Mouse (Mus musculus) MEL (cell line): ENCODE data around the gene Nr2f6.

Experiments used
- CHD2 ChIP-seq: IDR thresholded peaks from 2 replicates; pipeline ENCODE4 v1.6.1; 2011; ENCODE audit warnings: low read length, improper control_type of control experiment
- CTCF ChIP-seq, 3 experiments: IDR thresholded peaks in 2 of 3; conservative IDR thresholded peaks in 1 of 3; 2 replicates each; pipeline ENCODE4 v1.5.1; 2011 to 2012; ENCODE audit warnings: low read length in 3 of 3, low read depth in 2 of 3, mild to moderate bottlenecking in 2 of 3, improper control_type of control experiment in 1 of 3, inconsistent platforms in 1 of 3, mixed read lengths in 1 of 3, moderate library complexity in 1 of 3; ENCODE audit not compliant: control insufficient read depth in 1 of 3, insufficient read depth in 1 of 3, poor library complexity in 1 of 3, severe bottlenecking in 1 of 3
- ELF1 ChIP-seq: IDR thresholded peaks from 2 replicates; pipeline ENCODE4 v1.6.1; 2014; ENCODE audit warnings: low read depth, mild to moderate bottlenecking, inconsistent platforms, low read length, improper control_type of control experiment, moderate library complexity
- MAX ChIP-seq: IDR thresholded peaks from 2 replicates; pipeline ENCODE4 v1.6.1; 2011; ENCODE audit warnings: low read length, improper control_type of control experiment
- MAZ ChIP-seq: IDR thresholded peaks from 2 replicates; pipeline ENCODE4 v1.6.1; 2012; ENCODE audit warnings: low read depth, mild to moderate bottlenecking, inconsistent platforms, low read length, improper control_type of control experiment
- POLR2A ChIP-seq, 2 experiments: IDR thresholded peaks; 2 replicates each; pipeline ENCODE4 v1.6.1; 2011 to 2012; ENCODE audit warnings: low read length in 2 of 2, mild to moderate bottlenecking in 2 of 2, control low read depth in 1 of 2, improper control_type of control experiment in 1 of 2, low read depth in 1 of 2, moderate library complexity in 1 of 2; ENCODE audit not compliant: control insufficient read depth in 1 of 2, insufficient read depth in 1 of 2, poor library complexity in 1 of 2
- TCF12 ChIP-seq: IDR thresholded peaks from 2 replicates; pipeline ENCODE4 v1.6.1; 2014; ENCODE audit warnings: low read depth, mild to moderate bottlenecking, inconsistent platforms, low read length, improper control_type of control experiment, moderate library complexity
- UBTF ChIP-seq: IDR thresholded peaks from 2 replicates; pipeline ENCODE4 v1.6.1; 2012; ENCODE audit warnings: low read depth, mild to moderate bottlenecking, inconsistent platforms, low read length, improper control_type of control experiment, moderate library complexity, borderline replicate concordance; ENCODE audit not compliant: insufficient read depth

GRCm38 (mm10) chr8:71404011-71404410 is 22.3 kb upstream of the Nr2f6 start:
- no peak for TF ChIP-seq CTCF (IDR thresholded peaks at IDR 0.05 in 2 of 3, conservative IDR thresholded peaks at IDR 0.05 in 1 of 3; ENCODE audit: control insufficient read depth in 1 of 3, insufficient read depth in 1 of 3, low read depth in 2 of 3, low read length in 3 of 3, poor library complexity in 1 of 3, severe bottlenecking in 1 of 3)
- TF ChIP-seq POLR2A (IDR thresholded peaks at IDR 0.05; ENCODE audit: control insufficient read depth in 1 of 2, insufficient read depth in 1 of 2, low read depth in 1 of 2, low read length in 2 of 2, poor library complexity in 1 of 2), result no peak
- no peak for TF ChIP-seq TCF12
- TF ChIP-seq MAZ, result no peak
- TF ChIP-seq CHD2, result no peak
- no peak for TF ChIP-seq ELF1
- TF ChIP-seq UBTF, result no peak
- no peak for TF ChIP-seq MAX
